Mouse (Mus musculus): ENCODE data around the gene Rnf141. TPM values are rescaled to one million over a fixed set of nuclear protein-coding genes. Genes with fewer than 3 reads are reported as not detected.

Gene Rnf141
- polyA plus RNA-seq, 1 experiment from 2014 or later = 29.0 TPM

DNA sequence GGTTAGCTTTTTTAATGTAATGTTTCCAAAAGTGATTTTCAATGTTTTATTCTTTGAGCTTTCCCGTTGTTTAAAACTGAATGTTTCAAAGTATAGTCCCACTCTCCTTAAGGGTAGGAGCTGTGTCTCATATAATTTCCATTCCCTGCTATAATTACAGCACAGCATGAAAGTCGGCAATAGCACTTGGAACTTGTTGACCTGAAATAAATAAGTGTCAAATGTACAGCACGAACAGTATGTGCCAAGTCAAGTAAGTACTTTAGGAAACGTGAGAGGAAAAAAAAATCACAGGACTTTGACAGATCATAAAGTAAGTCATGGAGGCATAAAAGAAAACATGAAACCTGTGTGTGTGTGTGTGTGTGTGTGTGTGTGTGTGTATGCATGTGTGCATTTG, 22.2 kb downstream of the Rnf141 start:
- WGBS (ENCODE audit: insufficient replicate concordance) = 77% methylated on average over 4 of the region's 4 CpGs
- Histone ChIP-seq H3K4me3 (ENCODE audit: low read depth, low read length) (no peak overlapping the region), H3K9me3 (replicated peaks; ENCODE audit: control insufficient read depth, low read length) (no peaks in the 10 kb centered on the region), H3K4me2 (ENCODE audit: low read depth, low read length) (no peak overlapping the region), H3K27ac (ENCODE audit: low read length) (no peak overlapping the region), H3K36me3 (ENCODE audit: control insufficient read depth, insufficient read depth) (peaks cover 28% of the 10 kb centered on the region), H3K4me1 (ENCODE audit: control insufficient read depth, low read depth, low read length) (peaks cover 43% of the 10 kb centered on the region), H3K27me3 (ENCODE audit: control insufficient read depth, insufficient read depth, low read depth, low read length) (no peaks in the 10 kb centered on the region), H3K9ac (ENCODE audit: low read depth, low read length) (no peak overlapping the region)
- no peak for ATAC-seq (ENCODE audit: low read depth)

DNA sequence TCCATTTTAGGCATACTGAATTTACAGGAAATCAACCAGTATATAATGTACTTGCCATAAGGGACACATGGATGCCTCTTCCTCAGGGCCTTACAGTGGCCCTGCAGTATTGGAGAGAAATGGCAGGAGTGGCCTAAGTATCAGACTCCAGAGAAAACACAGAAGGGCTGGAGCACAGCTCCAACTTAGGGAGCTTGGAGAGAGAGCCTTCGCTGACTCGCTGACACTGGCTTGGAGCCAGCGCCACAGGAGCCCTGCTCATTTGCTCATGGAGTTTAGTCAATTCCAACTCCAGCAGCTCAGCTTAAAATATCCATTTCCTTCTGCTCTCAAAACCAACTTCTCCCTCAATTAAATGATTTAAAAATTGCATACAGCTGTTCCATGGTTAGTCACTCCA, 22.6 kb downstream of the Rnf141 start:
- Histone ChIP-seq H3K4me2 (ENCODE audit: low read depth, low read length) (no peak overlapping the region), H3K27me3 (ENCODE audit: control insufficient read depth, insufficient read depth, low read depth, low read length) (no peaks in the 10 kb centered on the region), H3K36me3 (ENCODE audit: control insufficient read depth, insufficient read depth) (peaks cover 24% of the 10 kb centered on the region), H3K9me3 (replicated peaks; ENCODE audit: control insufficient read depth, low read length) (no peaks in the 10 kb centered on the region), H3K27ac (ENCODE audit: low read length) (no peak overlapping the region), H3K4me3 (ENCODE audit: low read depth, low read length) (no peak overlapping the region), H3K9ac (ENCODE audit: low read depth, low read length) (no peak overlapping the region), H3K4me1 (ENCODE audit: control insufficient read depth, low read depth, low read length) (peaks cover 43% of the 10 kb centered on the region)
- 76% methylated on average over 3 of the region's 3 CpGs for WGBS (ENCODE audit: insufficient replicate concordance)
- no peak for ATAC-seq (ENCODE audit: low read depth)

DNA sequence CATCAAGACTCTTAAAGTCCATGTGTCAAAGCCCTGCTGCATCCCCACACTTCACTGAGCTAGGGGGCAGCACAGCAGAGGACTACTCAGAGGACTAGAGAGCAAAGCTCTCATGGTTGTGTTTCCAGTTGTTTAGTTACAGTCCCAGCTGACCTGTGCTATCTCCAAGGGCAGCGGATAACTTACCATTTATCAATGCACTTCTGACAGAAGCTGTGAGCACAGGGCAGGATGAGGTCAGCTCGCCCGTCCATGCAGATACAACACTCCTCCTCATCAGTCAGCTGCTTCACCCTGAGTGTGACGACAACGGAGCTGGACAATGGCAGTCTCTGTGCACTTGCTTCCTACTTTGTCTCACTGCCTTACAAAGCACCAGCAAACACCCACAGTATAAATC, 23.2 kb downstream of the Rnf141 start:
- Histone ChIP-seq H3K9me3 (replicated peaks; ENCODE audit: control insufficient read depth, low read length) (no peaks in the 10 kb centered on the region), H3K4me1 (ENCODE audit: control insufficient read depth, low read depth, low read length) (peaks cover 43% of the 10 kb centered on the region), H3K4me2 (ENCODE audit: low read depth, low read length) (no peak overlapping the region), H3K36me3 (ENCODE audit: control insufficient read depth, insufficient read depth) (peaks cover 24% of the 10 kb centered on the region), H3K27me3 (ENCODE audit: control insufficient read depth, insufficient read depth, low read depth, low read length) (no peaks in the 10 kb centered on the region), H3K27ac (ENCODE audit: low read length) (no peak overlapping the region), H3K9ac (ENCODE audit: low read depth, low read length) (no peak overlapping the region), H3K4me3 (ENCODE audit: low read depth, low read length) (no peak overlapping the region)
- WGBS (ENCODE audit: insufficient replicate concordance) = 45% methylated on average over 5 of the region's 5 CpGs
- no peak for ATAC-seq (ENCODE audit: low read depth)

DNA sequence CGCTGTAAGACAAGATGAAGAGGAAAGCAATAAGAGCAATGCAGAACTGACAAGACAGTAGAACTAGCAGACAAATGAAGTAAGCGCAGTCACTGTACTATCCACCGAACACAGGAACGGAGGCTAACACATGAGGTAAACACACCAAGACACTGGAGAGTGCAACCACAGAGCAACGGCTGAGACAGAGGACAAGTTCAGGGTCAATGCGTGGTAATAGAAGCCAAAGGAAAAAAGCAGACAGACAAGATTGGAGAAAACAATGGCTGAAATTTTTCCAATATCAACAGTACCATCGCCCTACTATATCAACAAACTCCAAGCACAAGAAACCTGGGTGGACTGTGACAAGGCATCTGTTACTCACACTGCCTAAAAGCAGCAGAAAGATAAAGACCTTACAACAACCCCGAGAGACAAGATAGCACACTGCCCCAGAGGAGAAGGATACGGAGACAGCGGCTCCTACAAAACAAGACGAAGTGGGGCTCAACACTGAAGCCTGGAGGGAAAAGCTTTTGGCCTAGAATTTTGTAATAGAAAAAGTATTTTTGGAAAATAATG, 25.4 kb downstream of the Rnf141 start:
- peak; percentile 86 for ATAC-seq (ENCODE audit: low read depth)
- Histone ChIP-seq H3K4me3 (ENCODE audit: low read depth, low read length) (no peak overlapping the region), H3K9ac (ENCODE audit: low read depth, low read length) (no peak overlapping the region), H3K27ac (ENCODE audit: low read length) (peak overlapping the region; percentile 58), H3K36me3 (ENCODE audit: control insufficient read depth, insufficient read depth) (peaks cover 28% of the 10 kb centered on the region), H3K9me3 (replicated peaks; ENCODE audit: control insufficient read depth, low read length) (no peaks in the 10 kb centered on the region), H3K27me3 (ENCODE audit: control insufficient read depth, insufficient read depth, low read depth, low read length) (no peaks in the 10 kb centered on the region), H3K4me1 (ENCODE audit: control insufficient read depth, low read depth, low read length) (peaks cover 35% of the 10 kb centered on the region), H3K4me2 (ENCODE audit: low read depth, low read length) (peak overlapping the region; percentile 27)
- 21% methylated on average over 11 of the region's 11 CpGs for WGBS (ENCODE audit: insufficient replicate concordance)

DNA sequence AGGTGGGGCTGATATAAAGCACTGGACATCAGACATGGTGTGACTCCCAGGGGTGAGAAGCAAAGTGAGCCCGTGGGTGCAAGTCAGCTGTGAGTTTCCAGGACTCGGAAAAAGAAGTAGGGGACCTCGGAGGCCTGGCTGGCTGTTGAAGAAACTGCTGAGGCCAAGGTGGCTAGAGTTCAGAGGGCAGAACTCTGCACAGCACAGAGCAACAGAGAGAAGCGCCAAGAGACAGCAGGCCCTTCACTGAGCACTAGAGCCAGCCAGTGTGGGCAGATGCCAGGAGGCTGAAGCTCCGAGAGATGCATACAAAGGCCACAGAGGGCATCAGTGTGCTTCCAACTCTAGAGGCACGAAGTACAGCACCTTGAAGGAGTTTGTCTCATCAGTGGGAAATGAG, 26.1 kb downstream of the Rnf141 start:
- H3K9ac ChIP-seq (ENCODE audit: low read depth, low read length) = peak overlapping the region; percentile 26; the same call in 1 of the 2 replicates
- H3K27ac ChIP-seq (ENCODE audit: low read length) = peak overlapping the region; percentile 58; the same call in 1 of the 2 replicates
- H3K4me3 ChIP-seq (ENCODE audit: low read depth, low read length) = no peak overlapping the region
- H3K27me3 ChIP-seq (ENCODE audit: control insufficient read depth, insufficient read depth, low read depth, low read length) = no peaks in the 10 kb centered on the region
- H3K4me1 ChIP-seq (ENCODE audit: control insufficient read depth, low read depth, low read length) = peaks cover 28% of the 10 kb centered on the region
- H3K9me3 ChIP-seq (replicated peaks; ENCODE audit: control insufficient read depth, low read length) = no peaks in the 10 kb centered on the region
- H3K36me3 ChIP-seq (ENCODE audit: control insufficient read depth, insufficient read depth) = peaks cover 29% of the 10 kb centered on the region
- WGBS (ENCODE audit: insufficient replicate concordance) = 72% methylated on average over 6 of the region's 6 CpGs
- no peak for ATAC-seq (ENCODE audit: low read depth)
- H3K4me2 ChIP-seq (ENCODE audit: low read depth, low read length) = peak overlapping the region; percentile 27; the same call in 1 of the 2 replicates

DNA sequence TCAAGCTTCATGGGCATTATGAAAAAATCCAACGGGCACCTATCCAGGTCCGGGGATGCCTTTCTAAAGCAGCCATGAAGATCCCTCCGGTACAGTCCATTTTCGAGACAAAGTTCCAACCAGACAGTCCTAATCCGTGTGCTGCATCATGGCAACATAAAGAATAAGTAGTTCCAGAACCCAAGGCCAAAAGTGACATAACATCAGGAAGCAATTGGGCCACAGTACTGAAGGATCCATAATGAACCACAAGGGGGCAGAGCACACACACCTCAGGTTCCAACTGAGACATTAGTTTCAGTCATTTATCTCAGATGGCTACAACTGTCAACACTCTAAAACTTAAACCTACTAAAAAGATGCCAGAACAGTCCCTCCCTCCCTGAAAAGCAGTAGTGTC, 28.2 kb downstream of the Rnf141 start:
- H3K9ac ChIP-seq (ENCODE audit: low read depth, low read length) = no peak overlapping the region
- 62% methylated on average over 5 of the region's 5 CpGs for WGBS (ENCODE audit: insufficient replicate concordance)
- peaks cover 26% of the 10 kb centered on the region for H3K4me1 ChIP-seq (ENCODE audit: control insufficient read depth, low read depth, low read length)
- no peak overlapping the region for H3K27ac ChIP-seq (ENCODE audit: low read length)
- H3K4me3 ChIP-seq (ENCODE audit: low read depth, low read length) = no peak overlapping the region
- H3K36me3 ChIP-seq (ENCODE audit: control insufficient read depth, insufficient read depth) = peaks cover 40% of the 10 kb centered on the region
- H3K27me3 ChIP-seq (ENCODE audit: control insufficient read depth, insufficient read depth, low read depth, low read length) = no peaks in the 10 kb centered on the region
- H3K4me2 ChIP-seq (ENCODE audit: low read depth, low read length) = no peak overlapping the region
- 0 out of 2 replicates have a peak, but pooled peaks have one; percentile 26 for ATAC-seq (ENCODE audit: low read depth)
- no peaks in the 10 kb centered on the region for H3K9me3 ChIP-seq (replicated peaks; ENCODE audit: control insufficient read depth, low read length)

DNA sequence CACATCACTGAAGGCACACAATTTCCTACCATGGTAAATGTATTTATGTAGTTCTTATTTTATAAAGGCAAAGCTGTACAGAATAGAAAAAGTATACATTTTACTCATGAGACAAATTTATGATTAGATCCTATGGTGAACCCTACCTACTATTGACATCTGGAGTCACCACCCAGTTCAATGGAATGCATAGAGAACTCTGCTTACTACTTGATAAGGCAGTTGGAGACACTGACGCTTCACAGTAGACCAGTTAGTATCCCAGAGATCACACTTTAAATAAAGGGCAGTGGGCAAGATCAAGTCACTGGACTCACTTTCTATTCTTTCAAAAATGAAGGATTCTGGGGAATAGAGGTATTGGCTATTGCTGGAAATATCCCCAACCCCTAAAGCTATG, 30.3 kb downstream of the Rnf141 start:
- no peak overlapping the region for H3K27ac ChIP-seq (ENCODE audit: low read length)
- no peak for ATAC-seq (ENCODE audit: low read depth)
- peaks cover 11% of the 10 kb centered on the region for H3K4me1 ChIP-seq (ENCODE audit: control insufficient read depth, low read depth, low read length)

DNA sequence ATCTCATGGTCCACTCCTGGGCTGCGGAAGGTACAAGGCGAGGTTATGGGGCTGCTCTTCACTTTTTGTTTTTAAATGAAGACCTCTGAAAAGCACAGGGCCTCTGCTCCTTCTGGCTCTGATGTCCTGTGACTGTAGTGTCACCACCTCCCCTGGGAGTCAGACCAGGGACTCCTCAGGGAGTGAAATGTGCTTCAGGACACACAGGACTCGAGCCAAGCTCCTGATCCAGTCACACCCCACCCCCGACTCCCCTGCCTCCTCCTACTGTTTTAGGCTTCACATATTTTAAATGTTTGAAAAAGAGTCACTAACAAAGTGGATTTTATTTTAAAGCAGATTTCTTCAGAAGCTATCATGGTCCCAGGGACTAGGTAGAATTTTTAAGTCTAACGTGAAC, 32.7 kb downstream of the Rnf141 start:
- Histone ChIP-seq H3K27ac (ENCODE audit: low read length) (no peak overlapping the region), H3K27me3 (ENCODE audit: control insufficient read depth, insufficient read depth, low read depth, low read length) (no peaks in the 10 kb centered on the region), H3K9ac (ENCODE audit: low read depth, low read length) (no peak overlapping the region), H3K36me3 (ENCODE audit: control insufficient read depth, insufficient read depth) (peaks cover 67% of the 10 kb centered on the region), H3K4me2 (ENCODE audit: low read depth, low read length) (no peak overlapping the region), H3K9me3 (replicated peaks; ENCODE audit: control insufficient read depth, low read length) (no peaks in the 10 kb centered on the region), H3K4me3 (ENCODE audit: low read depth, low read length) (no peak overlapping the region), H3K4me1 (ENCODE audit: control insufficient read depth, low read depth, low read length) (no peaks in the 10 kb centered on the region; the same call in 1 of the 2 replicates)
- no peak for ATAC-seq (ENCODE audit: low read depth)
- WGBS (ENCODE audit: insufficient replicate concordance) = 80% methylated on average over 5 of the region's 5 CpGs

More for the DNA sequence above, 30.3 kb downstream of the Rnf141 start:
- Histone ChIP-seq H3K27me3 (ENCODE audit: control insufficient read depth, insufficient read depth, low read depth, low read length) (no peaks in the 10 kb centered on the region), H3K36me3 (ENCODE audit: control insufficient read depth, insufficient read depth) (peaks cover 57% of the 10 kb centered on the region), H3K9ac (ENCODE audit: low read depth, low read length) (no peak overlapping the region), H3K4me2 (ENCODE audit: low read depth, low read length) (no peak overlapping the region), H3K4me3 (ENCODE audit: low read depth, low read length) (no peak overlapping the region), H3K9me3 (replicated peaks; ENCODE audit: control insufficient read depth, low read length) (no peaks in the 10 kb centered on the region)
- 24% methylated on average over 1 of the region's 1 CpGs for WGBS (ENCODE audit: insufficient replicate concordance)

DNA sequence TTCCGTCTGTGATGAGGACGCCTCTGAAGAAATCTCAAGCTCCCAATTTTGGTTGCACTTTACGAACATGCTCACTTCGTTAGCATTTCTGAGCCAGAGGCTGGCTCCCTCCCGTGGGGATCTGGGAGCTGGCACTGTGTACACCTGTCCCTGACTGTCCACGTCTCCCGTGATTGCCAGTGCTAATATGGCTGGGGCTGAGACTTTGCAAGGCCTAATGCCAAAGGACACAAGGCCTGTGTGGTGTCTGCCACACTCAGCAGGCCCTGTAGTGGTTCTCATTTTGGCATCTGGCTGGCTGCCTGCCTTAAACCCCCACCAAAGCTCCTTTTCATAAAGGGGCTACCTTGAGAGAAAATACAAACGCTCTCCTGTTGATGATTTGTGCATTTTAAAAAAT, 33.3 kb downstream of the Rnf141 start:
- Histone ChIP-seq H3K9me3 (replicated peaks; ENCODE audit: control insufficient read depth, low read length) (no peaks in the 10 kb centered on the region), H3K4me3 (ENCODE audit: low read depth, low read length) (no peak overlapping the region), H3K27ac (ENCODE audit: low read length) (no peak overlapping the region), H3K27me3 (ENCODE audit: control insufficient read depth, insufficient read depth, low read depth, low read length) (no peaks in the 10 kb centered on the region), H3K36me3 (ENCODE audit: control insufficient read depth, insufficient read depth) (peaks cover 68% of the 10 kb centered on the region), H3K9ac (ENCODE audit: low read depth, low read length) (no peak overlapping the region), H3K4me1 (ENCODE audit: control insufficient read depth, low read depth, low read length) (no peaks in the 10 kb centered on the region; the same call in 1 of the 2 replicates), H3K4me2 (ENCODE audit: low read depth, low read length) (no peak overlapping the region)
- no peak for ATAC-seq (ENCODE audit: low read depth)
- 87% methylated on average over 8 of the region's 8 CpGs for WGBS (ENCODE audit: insufficient replicate concordance)
